Mouse (Mus musculus) myocyte (in vitro differentiated cells): Measurements from ENCODE around the gene Zc3h18.

Source experiments
- E2F4 ChIP-seq: IDR thresholded peaks from one replicate; pipeline ENCODE4 v1.6.1; 2011; ENCODE audit warnings: mild to moderate bottlenecking, control low read depth, moderate library complexity; ENCODE audit not compliant: insufficient read depth
- MYOD1 ChIP-seq, 3 experiments: IDR thresholded peaks; one replicate each; pipeline ENCODE4 v1.6.1; 2011; ENCODE audit warnings: control low read depth in 2 of 3, low read depth in 2 of 3, mild to moderate bottlenecking in 2 of 3, moderate library complexity in 1 of 3; ENCODE audit not compliant: insufficient read length in 2 of 3, control insufficient read depth in 1 of 3
- POLR2A ChIP-seq: IDR thresholded peaks from one replicate; pipeline ENCODE4 v1.6.1; 2011; ENCODE audit warnings: low read depth, mild to moderate bottlenecking, control low read depth, moderate library complexity; ENCODE audit not compliant: insufficient read length
- REST ChIP-seq: IDR thresholded peaks from one replicate; pipeline ENCODE4 v1.6.1; 2011; ENCODE audit warnings: mild to moderate bottlenecking, control low read depth, moderate library complexity; ENCODE audit not compliant: insufficient read depth, insufficient read length
- SRF ChIP-seq: IDR thresholded peaks from one replicate; pipeline ENCODE4 v1.6.1; 2011; ENCODE audit warnings: low read depth; ENCODE audit not compliant: control insufficient read depth, insufficient read length
- TCF3 ChIP-seq: IDR thresholded peaks from one replicate; pipeline ENCODE4 v1.6.1; 2011; ENCODE audit warnings: low read depth, control low read depth; ENCODE audit not compliant: insufficient read length
- USF1 ChIP-seq: IDR thresholded peaks from one replicate; pipeline ENCODE4 v1.6.1; 2011; ENCODE audit warnings: low read depth, mild to moderate bottlenecking, control low read depth, moderate library complexity

- TF ChIP-seq POLR2A: no peak
- no peak for TF ChIP-seq TCF3
- no peak for TF ChIP-seq SRF
- TF ChIP-seq USF1: peak; percentile 92
- no peak for TF ChIP-seq E2F4
- no peak for TF ChIP-seq REST
- no peak for TF ChIP-seq MYOD1 (IDR thresholded peaks at IDR 0.05; ENCODE audit: control insufficient read depth in 1 of 3, insufficient read length in 2 of 3, low read depth in 2 of 3)
Measured at GRCm38 (mm10) chr8:122347811-122348552, 28.4 kb upstream of the Zc3h18 start.
